10 mouse cellular contexts compared by ENCODE assay signal in genomic region chr14:74709054-74709453, GRCm38 (mm10). TPM values are rescaled to one million over a fixed set of nuclear protein-coding genes. Genes with fewer than 3 reads are reported as not detected.
DNase-seq lines count a peak whose midpoint lies in the region; ATAC-seq and TF ChIP-seq lines count a peak whose summit lies in the region.
"Had no signal": no experiment of that assay in that cellular context is flagged by ENCODE, and none has a peak within 500 bp of the region (broad histone marks: within the 10 kb centered on the region; RNA-seq: fewer than 3 reads in every experiment).

No protein-coding gene starts in this region.

- H3K79me2 ChIP-seq in liver, adult 2 months (ENCODE audit: control insufficient read depth, insufficient read depth, low read length) = no peaks in the 10 kb centered on the region

- no peak overlapping the region for H3K4me3 ChIP-seq in liver, adult 2 months (ENCODE audit: insufficient read depth, low read depth, low read length)
- no peak overlapping the region for H3K4me3 ChIP-seq in liver, embryonic 12.5 days
- H3K4me3 ChIP-seq: heart, embryonic 15.5 days; neural tube, embryonic 12.5 days had no signal

- no peak overlapping the region for H3K9ac ChIP-seq in liver, adult 2 months (ENCODE audit: low read depth, low read length)
- H3K9ac ChIP-seq in liver, embryonic 12.5 days = no peak overlapping the region
- H3K9ac ChIP-seq: heart, embryonic 15.5 days; neural tube, embryonic 12.5 days had no signal

- no peak overlapping the region for H3K4me2 ChIP-seq in liver, embryonic 12.5 days
- H3K4me2 ChIP-seq: heart, embryonic 15.5 days; neural tube, embryonic 12.5 days had no signal

- no peaks in the 10 kb centered on the region for H3K36me3 ChIP-seq in liver, adult 2 months (ENCODE audit: control insufficient read depth, insufficient read depth, low read length)
- no peaks in the 10 kb centered on the region for H3K36me3 ChIP-seq in liver, embryonic 12.5 days
- H3K36me3 ChIP-seq: heart, embryonic 15.5 days; neural tube, embryonic 12.5 days had no signal

- 16% methylated on average over 3 of the region's 3 CpGs for WGBS in liver, adult 2 months
- 16% methylated on average over 3 of the region's 3 CpGs for WGBS in liver, embryonic 12.5 days (ENCODE audit: insufficient replicate concordance)

- ATAC-seq in liver, embryonic 12.5 days = no peak
- peak; percentile 75 for ATAC-seq in megakaryocyte-erythroid progenitor cell, adult 5-6 weeks (replicated peaks; ENCODE audit: low FRiP score, low TSS enrichment, poor library complexity, severe bottlenecking)

- H3K27me3 ChIP-seq in liver, adult 2 months (ENCODE audit: control insufficient read depth, insufficient read depth, low read length) = no peaks in the 10 kb centered on the region
- no peaks in the 10 kb centered on the region for H3K27me3 ChIP-seq in liver, embryonic 12.5 days (replicated peaks)
- H3K27me3 ChIP-seq: neural tube, embryonic 12.5 days had no signal

- no peaks in the 10 kb centered on the region for H3K9me3 ChIP-seq in liver, embryonic 12.5 days (replicated peaks)
- H3K9me3 ChIP-seq: heart, embryonic 15.5 days; neural tube, embryonic 12.5 days had no signal

- no peak for TF ChIP-seq POLR2A in liver, adult 2 months (IDR thresholded peaks at IDR 0.05; ENCODE audit: extremely low read depth, insufficient read depth, low read length)

- H3K4me1 ChIP-seq in liver, adult 2 months (ENCODE audit: control insufficient read depth, insufficient read depth, low read length) = no peaks in the 10 kb centered on the region
- no peaks in the 10 kb centered on the region for H3K4me1 ChIP-seq in liver, embryonic 12.5 days
- H3K4me1 ChIP-seq: heart, embryonic 15.5 days; neural tube, embryonic 12.5 days had no signal

- H3K27ac ChIP-seq in liver, adult 2 months (replicated peaks; ENCODE audit: insufficient read depth, low read depth, low read length) = no peak overlapping the region
- no peak overlapping the region for H3K27ac ChIP-seq in liver, embryonic 12.5 days
- H3K27ac ChIP-seq: heart, embryonic 15.5 days; neural tube, embryonic 12.5 days had no signal

- DNase-seq in cerebellum, postnatal 10 days = peak; percentile 47 to 56
- no peak for DNase-seq in cerebellum, adult 8-10 months
- DNase-seq in liver, adult 2 months (ENCODE audit: extremely low read depth, low read depth, low spot score) = peak; percentile 61
- DNase-seq in brain, adult 2 months (ENCODE audit: low read depth, low spot score) = peak; percentile 77
- peak; percentile 66 for DNase-seq in heart, postnatal 4 days
- DNase-seq in yolk sac, embryonic 10.5 days (ENCODE audit: low spot score) = no peak

- TF ChIP-seq CTCF in liver, adult 2 months (IDR thresholded peaks at IDR 0.05; ENCODE audit: low read depth, low read length) = 0 out of 2 replicates have a peak, but pooled peaks have one; percentile 20

RNA-seq across cellular contexts. Expression of gene Esd, which starts 23.0 kb away (rescaled TPM):
- 327 and 396 TPM in 2 replicates for total RNA-seq in liver, adult 2 months (2014; rRNA removed)
- 119 and 143 TPM in 2 replicates for polyA plus RNA-seq in liver, adult 2 months (2012; rRNA removed)
- 297 and 303 TPM in 2 replicates for polyA plus RNA-seq in liver, embryonic 12.5 days (2016; fragmentation: Nextera tagmentation; extraction: Ambion mirVana)
- total RNA-seq in heart, postnatal 4 days (2021) = 100 to 1,000 TPM; 152 to 155 TPM
- total RNA-seq in megakaryocyte-erythroid progenitor cell, adult 5-6 weeks (2014; fragmentation: Nextera tagmentation) = 143 and 153 TPM in 2 replicates
- 255 and 340 TPM in 2 replicates for total RNA-seq in megakaryocyte-erythroid progenitor cell, adult 5-6 weeks (2017)

Comparison
In these comparisons a context has a peak if more than half of its experiments do, and no peak if none do; other contexts are left out.
1. DNase-seq: peak in cerebellum, postnatal 10 days (2 of 2), liver, adult 2 months (single experiment), brain, adult 2 months (single experiment) and heart, postnatal 4 days (single experiment); none in cerebellum, adult 8-10 months (single experiment) and yolk sac, embryonic 10.5 days (single experiment).